25 mouse cellular contexts compared by ENCODE assay signal in genomic region chr2:9982446-9982845, GRCm38 (mm10).
DNase-seq lines count a peak whose midpoint lies in the region; ATAC-seq lines count a peak whose summit lies in the region.
"Had no signal": no experiment of that assay in that cellular context is flagged by ENCODE, and none has a peak within 500 bp of the region (broad histone marks: within the 10 kb centered on the region; RNA-seq: fewer than 3 reads in every experiment).

No protein-coding gene starts in this region.

- H3K36me3 ChIP-seq in kidney, embryonic 15.5 days: no peaks in the 10 kb centered on the region
- no peaks in the 10 kb centered on the region for H3K36me3 ChIP-seq in limb, embryonic 10.5 days
- no peaks in the 10 kb centered on the region for H3K36me3 ChIP-seq in neural tube, embryonic 15.5 days
- H3K36me3 ChIP-seq: embryonic facial prominence, embryonic 12.5 days; embryonic facial prominence, embryonic 15.5 days had no signal

- no peaks in the 10 kb centered on the region for H3K27me3 ChIP-seq in kidney, embryonic 15.5 days
- H3K27me3 ChIP-seq in limb, embryonic 10.5 days (ENCODE audit: low read depth, poor library complexity, severe bottlenecking): no peaks in the 10 kb centered on the region
- no peaks in the 10 kb centered on the region for H3K27me3 ChIP-seq in neural tube, embryonic 15.5 days (replicated peaks)
- H3K27me3 ChIP-seq: embryonic facial prominence, embryonic 12.5 days; embryonic facial prominence, embryonic 15.5 days had no signal

- 0 out of 2 replicates have a peak overlapping the region, but pooled peaks have one; percentile 22 for H3K27ac ChIP-seq in kidney, embryonic 15.5 days
- H3K27ac ChIP-seq in limb, embryonic 10.5 days: 0 out of 2 replicates have a peak overlapping the region, but pooled peaks have one; percentile 19
- H3K27ac ChIP-seq in neural tube, embryonic 15.5 days (replicated peaks): no peak overlapping the region
- H3K27ac ChIP-seq: embryonic facial prominence, embryonic 12.5 days; embryonic facial prominence, embryonic 15.5 days; gastrocnemius, adult 2 months; hindbrain, embryonic 14.5 days; hindbrain, postnatal 0 days had no signal

- WGBS in kidney, embryonic 15.5 days: 16% methylated on average over 5 of the region's 5 CpGs
- 16% methylated on average over 5 of the region's 5 CpGs for WGBS in limb, embryonic 10.5 days
- 48% methylated on average over 5 of the region's 5 CpGs for WGBS in neural tube, embryonic 15.5 days

- H3K4me3 ChIP-seq in kidney, embryonic 15.5 days (replicated peaks): no peak overlapping the region
- no peak overlapping the region for H3K4me3 ChIP-seq in limb, embryonic 10.5 days
- H3K4me3 ChIP-seq in neural tube, embryonic 15.5 days (replicated peaks): no peak overlapping the region
- H3K4me3 ChIP-seq: embryonic facial prominence, embryonic 12.5 days; embryonic facial prominence, embryonic 15.5 days; gastrocnemius, adult 2 months had no signal

- ATAC-seq in kidney, embryonic 15.5 days (replicated peaks; ENCODE audit: low FRiP score): no peak
- ATAC-seq in neural tube, embryonic 15.5 days (ENCODE audit: low FRiP score): no peak
- ATAC-seq: activated CD4-positive, CD25-positive, alpha-beta regulatory T cell, adult 4 months; CD4-positive, CD25-positive, alpha-beta regulatory T cell, adult 4 months; forebrain, embryonic 14.5 days; forebrain, postnatal 0 days; hindbrain, postnatal 0 days; inflammation-experienced regulatory T-cells, adult 6 months; intestine, postnatal 0 days had no signal

- no peak overlapping the region for H3K9ac ChIP-seq in kidney, embryonic 15.5 days
- no peak overlapping the region for H3K9ac ChIP-seq in neural tube, embryonic 15.5 days (replicated peaks)
- H3K9ac ChIP-seq: embryonic facial prominence, embryonic 12.5 days; embryonic facial prominence, embryonic 15.5 days; forebrain, postnatal 0 days; hindbrain, embryonic 14.5 days had no signal

- no peaks in the 10 kb centered on the region for H3K9me3 ChIP-seq in kidney, embryonic 15.5 days (replicated peaks)
- no peaks in the 10 kb centered on the region for H3K9me3 ChIP-seq in limb, embryonic 10.5 days (replicated peaks)
- no peaks in the 10 kb centered on the region for H3K9me3 ChIP-seq in neural tube, embryonic 15.5 days (replicated peaks)
- H3K9me3 ChIP-seq: embryonic facial prominence, embryonic 12.5 days; embryonic facial prominence, embryonic 15.5 days had no signal

- peaks cover 21% of the 10 kb centered on the region for H3K4me1 ChIP-seq in kidney, embryonic 15.5 days
- H3K4me1 ChIP-seq in limb, embryonic 10.5 days: peaks cover 29% of the 10 kb centered on the region
- H3K4me1 ChIP-seq in neural tube, embryonic 15.5 days: peaks cover 6% of the 10 kb centered on the region

- no peak overlapping the region for H3K4me2 ChIP-seq in kidney, embryonic 15.5 days
- H3K4me2 ChIP-seq in neural tube, embryonic 15.5 days: no peak overlapping the region
- H3K4me2 ChIP-seq: embryonic facial prominence, embryonic 12.5 days; embryonic facial prominence, embryonic 15.5 days; heart, embryonic 11.5 days; hindbrain, embryonic 14.5 days had no signal

- no peak for DNase-seq in kidney, postnatal 25 days
- peak; percentile 48 for DNase-seq in embryo, embryonic 11 days
- DNase-seq in limb, embryonic 10.5 days (ENCODE audit: low spot score): no peak
- DNase-seq in cerebellum, adult 11 months: no peak
- DNase-seq: adrenal gland, adult 8-10 months; adrenal gland, postnatal 25 days; cerebellum, adult 2 months; cerebellum, adult 9-11 months; cerebellum, postnatal 25 days; forebrain, postnatal 0 days; gastrocnemius, adult 2 months; gastrocnemius, postnatal 14 days; heart, adult 11 months had no signal
